Mouse (Mus musculus): ENCODE data around the gene Ndc80. TPM values are rescaled to one million over a fixed set of nuclear protein-coding genes. Genes with fewer than 3 reads are reported as not detected.
A peak's percentile ranks its signal among the peaks of the same experiment; 100 is the strongest.
"Not testable (repeated sequence)": the region's sequence is repeated elsewhere in the genome, so short reads cannot be mapped to it uniquely, and the experiment has no call there.

The Ndc80 gene
- total and polyA plus RNA-seq, 3 experiments: 24.4 to 44.5 (median 41.8) TPM

DNA sequence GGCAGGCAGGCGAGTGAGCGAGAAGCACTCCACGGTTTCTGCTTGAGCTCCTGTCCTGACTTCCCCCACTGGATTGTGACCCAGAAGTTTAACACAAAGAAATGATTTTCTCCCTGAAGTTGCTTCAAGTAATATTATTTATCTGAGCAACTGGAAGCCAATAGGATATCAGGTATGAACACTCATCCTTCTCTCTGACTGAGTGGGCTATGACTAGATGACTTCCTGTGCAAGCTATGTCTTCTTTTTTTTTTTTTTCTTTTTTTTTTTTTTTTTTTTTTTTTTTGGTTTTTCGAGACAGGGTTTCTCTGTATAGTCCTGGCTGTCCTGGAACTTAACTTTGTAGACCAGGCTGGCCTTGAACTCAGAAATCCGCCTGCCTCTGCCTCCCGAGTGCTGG, 69.3 kb downstream of the Ndc80 start:
- H3K27ac ChIP-seq (ENCODE audit: insufficient read depth, low read depth); H3K4me3 ChIP-seq (replicated peaks in 1 of 3; ENCODE audit: low read depth in 2 of 3, low read length in 2 of 3, poor library complexity in 1 of 3); H3K27me3 ChIP-seq (replicated peaks); H3K79me2 ChIP-seq (replicated peaks; ENCODE audit: control insufficient read depth, extremely low read depth, insufficient read depth, poor library complexity, severe bottlenecking); dilution Hi-C loops (cut with MboI; ENCODE audit: extremely low pct_ligation_motif_present, extremely low pct_unique_long_range_greater_than_20kb, low sequenced_read_pairs); DNase-seq (ENCODE audit: extremely low read depth); H3K9me3 ChIP-seq (replicated peaks; ENCODE audit: low read length); in situ Hi-C loops (cut with MboI; ENCODE audit: low pct_ligation_motif_present, low pct_unique_long_range_greater_than_20kb, low sequenced_read_pairs); H3K4me2 ChIP-seq (ENCODE audit: insufficient read depth, low read depth, poor library complexity, severe bottlenecking); H3K4me1 ChIP-seq (ENCODE audit: control insufficient read depth in 1 of 2, insufficient read depth in 2 of 2); H3K9ac ChIP-seq (ENCODE audit: insufficient read depth, low read depth): not testable (repeated sequence)
- peaks cover 28 to 72% of the 10 kb centered on the region in 2 experiments for H3K36me3 ChIP-seq (replicated peaks in 1 of 2; ENCODE audit: control insufficient read depth in 1 of 2, insufficient read depth in 1 of 2, low read length in 1 of 2)
- peak; percentile 32; the same call in 1 of the 2 replicates for TF ChIP-seq ZNF384 (IDR thresholded peaks at IDR 0.05; ENCODE audit: low read depth, low read length)

Other genes starting within 250 kb of the Ndc80 start
- gene Emilin2, start 214.9 kb downstream of the Ndc80 start, total RNA-seq (2012; rRNA removed): 0.08 and 0.38 TPM in 2 replicates
- 0.50 TPM in 1 of 2 replicates, not detected in the other for gene Emilin2, start 214.9 kb downstream of the Ndc80 start, total RNA-seq (2014; rRNA removed)
- 0.34 TPM in 1 of 2 replicates, not detected in the other for gene Emilin2, start 214.9 kb downstream of the Ndc80 start, polyA plus RNA-seq (2012; ENCODE audit: insufficient read length, low read depth)
- 1.1 and 1.5 TPM in 2 replicates for gene Gm4707, start 66.9 kb downstream of the Ndc80 start, total RNA-seq (2012; rRNA removed)
- 0.16 and 1.5 TPM in 2 replicates for gene Gm4707, start 66.9 kb downstream of the Ndc80 start, total RNA-seq (2014; rRNA removed)
- gene Gm4707, start 66.9 kb downstream of the Ndc80 start, polyA plus RNA-seq (2012; ENCODE audit: insufficient read length, low read depth): 0.33 and 1.1 TPM in 2 replicates
- 44.4 and 50.9 TPM in 2 replicates for gene Smchd1, start 51.5 kb downstream of the Ndc80 start, total RNA-seq (2012; rRNA removed)
- 73.9 and 87.8 TPM in 2 replicates for gene Smchd1, start 51.5 kb downstream of the Ndc80 start, total RNA-seq (2014; rRNA removed)
- 53.3 and 59.4 TPM in 2 replicates for gene Smchd1, start 51.5 kb downstream of the Ndc80 start, polyA plus RNA-seq (2012; ENCODE audit: insufficient read length, low read depth)
- gene Spdya, start 25.2 kb upstream of the Ndc80 start, total RNA-seq (2012; rRNA removed): 0.04 and 0.08 TPM in 2 replicates
- 0.16 TPM in 1 of 2 replicates, not detected in the other for gene Spdya, start 25.2 kb upstream of the Ndc80 start, total RNA-seq (2014; rRNA removed)
- 0.26 and 0.80 TPM in 2 replicates for gene Spdya, start 25.2 kb upstream of the Ndc80 start, polyA plus RNA-seq (2012; ENCODE audit: insufficient read length, low read depth)
- 157 and 189 TPM in 2 replicates for gene Wdr43, start 89.0 kb upstream of the Ndc80 start, total RNA-seq (2012; rRNA removed)
- gene Wdr43, start 89.0 kb upstream of the Ndc80 start, total RNA-seq (2014; rRNA removed): 252 and 309 TPM in 2 replicates
- 355 and 422 TPM in 2 replicates for gene Wdr43, start 89.0 kb upstream of the Ndc80 start, polyA plus RNA-seq (2012; ENCODE audit: insufficient read length, low read depth)
- gene Togaram2, start 146.4 kb upstream of the Ndc80 start, total RNA-seq (2012; rRNA removed): 0.71 and 0.76 TPM in 2 replicates
- 2.6 and 3.2 TPM in 2 replicates for gene Togaram2, start 146.4 kb upstream of the Ndc80 start, total RNA-seq (2014; rRNA removed)
- 17.6 and 19.6 TPM in 2 replicates for gene Togaram2, start 146.4 kb upstream of the Ndc80 start, polyA plus RNA-seq (2012; ENCODE audit: insufficient read length, low read depth)
- not detected in 2 replicates for gene Pcare, start 226.0 kb upstream of the Ndc80 start, total RNA-seq (2012; rRNA removed)
- gene Pcare, start 226.0 kb upstream of the Ndc80 start, total RNA-seq (2014; rRNA removed): not detected in 2 replicates
- gene Pcare, start 226.0 kb upstream of the Ndc80 start, polyA plus RNA-seq (2012; ENCODE audit: insufficient read length, low read depth): not detected in 2 replicates
- gene Clip4, start 241.6 kb upstream of the Ndc80 start, total RNA-seq (2012; rRNA removed): not detected in 2 replicates
- 0.22 TPM in 1 of 2 replicates, not detected in the other for gene Clip4, start 241.6 kb upstream of the Ndc80 start, total RNA-seq (2014; rRNA removed)
- gene Clip4, start 241.6 kb upstream of the Ndc80 start, polyA plus RNA-seq (2012; ENCODE audit: insufficient read length, low read depth): 0.23 and 0.86 TPM in 2 replicates